Mouse (Mus musculus) myocyte (in vitro differentiated cells): ENCODE data around the gene Tmem30c. TPM values are rescaled to one million over a fixed set of nuclear protein-coding genes. Genes with fewer than 3 reads are reported as not detected.

Source experiments
- H3K27me3 ChIP-seq: one replicate; pipeline ENCODE4 v1.6.1; 2011; ENCODE audit not compliant: control insufficient read depth, insufficient read depth, insufficient read length
- H3K36me3 ChIP-seq: one replicate; pipeline ENCODE4 v1.6.1; 2011; ENCODE audit not compliant: control insufficient read depth, insufficient read depth
- H3K4me2 ChIP-seq: one replicate; pipeline ENCODE4 v1.6.1; 2011; ENCODE audit warnings: low read depth, control low read depth
- H3K4me3 ChIP-seq: one replicate; pipeline ENCODE4 v1.5.1; 2011; ENCODE audit warnings: mild to moderate bottlenecking, control low read depth, moderate library complexity
- H3K79me2 ChIP-seq: one replicate; pipeline ENCODE4 v1.6.1; 2011; ENCODE audit not compliant: control insufficient read depth, insufficient read depth
- H3ac ChIP-seq: one replicate; pipeline ENCODE4 v1.6.1; 2011; ENCODE audit not compliant: control insufficient read depth, insufficient read length
- CEBPB ChIP-seq: IDR thresholded peaks from 2 replicates; pipeline ENCODE4 v1.6.1; 2011; ENCODE audit warnings: mild to moderate bottlenecking, moderate library complexity; ENCODE audit not compliant: poor library complexity, insufficient read depth, severe bottlenecking
- E2F4 ChIP-seq: IDR thresholded peaks from one replicate; pipeline ENCODE4 v1.6.1; 2011; ENCODE audit warnings: mild to moderate bottlenecking, control low read depth, moderate library complexity; ENCODE audit not compliant: insufficient read depth
- MAX ChIP-seq: IDR thresholded peaks from one replicate; pipeline ENCODE4 v1.6.1; 2011; ENCODE audit warnings: low read depth, mild to moderate bottlenecking, control low read depth
- MYOD1 ChIP-seq, 3 experiments: IDR thresholded peaks; one replicate each; pipeline ENCODE4 v1.6.1; 2011; ENCODE audit warnings: control low read depth in 2 of 3, low read depth in 2 of 3, mild to moderate bottlenecking in 2 of 3, moderate library complexity in 1 of 3; ENCODE audit not compliant: insufficient read length in 2 of 3, control insufficient read depth in 1 of 3
- MYOG ChIP-seq, 3 experiments: IDR thresholded peaks; one replicate each; pipeline ENCODE4 v1.6.1; 2011; ENCODE audit warnings: control low read depth in 2 of 3, low read depth in 2 of 3, mild to moderate bottlenecking in 2 of 3; ENCODE audit not compliant: insufficient read length in 2 of 3, control insufficient read depth in 1 of 3, insufficient read depth in 1 of 3
- POLR2A ChIP-seq: IDR thresholded peaks from one replicate; pipeline ENCODE4 v1.6.1; 2011; ENCODE audit warnings: low read depth, mild to moderate bottlenecking, control low read depth, moderate library complexity; ENCODE audit not compliant: insufficient read length
- POLR2AphosphoS2 ChIP-seq: IDR thresholded peaks from one replicate; pipeline ENCODE4 v1.6.1; 2011; ENCODE audit warnings: low read depth, control low read depth; ENCODE audit not compliant: insufficient read length
- REST ChIP-seq: IDR thresholded peaks from one replicate; pipeline ENCODE4 v1.6.1; 2011; ENCODE audit warnings: mild to moderate bottlenecking, control low read depth, moderate library complexity; ENCODE audit not compliant: insufficient read depth, insufficient read length
- SRF ChIP-seq: IDR thresholded peaks from one replicate; pipeline ENCODE4 v1.6.1; 2011; ENCODE audit warnings: low read depth; ENCODE audit not compliant: control insufficient read depth, insufficient read length
- TCF12 ChIP-seq: IDR thresholded peaks from one replicate; pipeline ENCODE4 v1.6.1; 2011; ENCODE audit warnings: mild to moderate bottlenecking, control low read depth; ENCODE audit not compliant: poor library complexity, insufficient read depth, severe bottlenecking
- TCF3 ChIP-seq: IDR thresholded peaks from one replicate; pipeline ENCODE4 v1.6.1; 2011; ENCODE audit warnings: low read depth, control low read depth; ENCODE audit not compliant: insufficient read length
- USF1 ChIP-seq: IDR thresholded peaks from one replicate; pipeline ENCODE4 v1.6.1; 2011; ENCODE audit warnings: low read depth, mild to moderate bottlenecking, control low read depth, moderate library complexity
- polyA plus RNA-seq: library from polyadenylated mRNA; unstranded; fragments of >200 nt; fragmentation: generic; extraction: Trizol; gene quantifications from one replicate; pipeline ENCODE4 v1.2.1, GENCODE M21; 2012; ENCODE audit warnings: missing spikeins

Gene Tmem30c
- not detected for polyA plus RNA-seq

GRCm38 (mm10) chr16:57292765-57293164 is at the start of gene Tmem30c:
Gene Tmem30c, minus strand, starts transcription at chr16:57292865.
- Histone ChIP-seq H3K27me3 (no peaks in the 10 kb centered on the region), H3K36me3 (no peaks in the 10 kb centered on the region), H3ac (no peak within 1 kb of the TSS), H3K4me2 (no peak within 1 kb of the TSS), H3K79me2 (no peaks in the 10 kb centered on the region), H3K4me3 (no peak within 1 kb of the TSS)
- TF ChIP-seq MAX, result no peak

GRCm38 (mm10) chr16:57340613-57340898 is 47.9 kb upstream of the Tmem30c start:
- no peak overlapping the region for H3ac ChIP-seq
- no peaks in the 10 kb centered on the region for H3K36me3 ChIP-seq
- H3K79me2 ChIP-seq, result no peaks in the 10 kb centered on the region
- no peak overlapping the region for H3K4me2 ChIP-seq
- no peaks in the 10 kb centered on the region for H3K27me3 ChIP-seq
- H3K4me3 ChIP-seq, result no peak overlapping the region
- no peak for TF ChIP-seq MYOD1 (IDR thresholded peaks at IDR 0.05; ENCODE audit: control insufficient read depth in 1 of 3, insufficient read length in 2 of 3, low read depth in 2 of 3)
- no peak for TF ChIP-seq TCF12
- no peak for TF ChIP-seq CEBPB
- no peak for TF ChIP-seq MAX
- no peak for TF ChIP-seq USF1
- TF ChIP-seq E2F4, result no peak
- no peak for TF ChIP-seq POLR2AphosphoS2
- TF ChIP-seq REST, result no peak
- TF ChIP-seq TCF3, result no peak
- TF ChIP-seq POLR2A, result no peak
- no peak for TF ChIP-seq MYOG (IDR thresholded peaks at IDR 0.05; ENCODE audit: control insufficient read depth in 1 of 3, insufficient read depth in 1 of 3, insufficient read length in 2 of 3, low read depth in 2 of 3)
- no peak for TF ChIP-seq SRF

- no peak for TF ChIP-seq CEBPB
- TF ChIP-seq TCF3, result no peak
- TF ChIP-seq MYOG (IDR thresholded peaks at IDR 0.05; ENCODE audit: control insufficient read depth in 1 of 3, insufficient read depth in 1 of 3, insufficient read length in 2 of 3, low read depth in 2 of 3), result no peak
- no peak for TF ChIP-seq POLR2AphosphoS2
- TF ChIP-seq TCF12, result no peak
- no peak for TF ChIP-seq REST
- Histone ChIP-seq H3ac (no peak overlapping the region), H3K4me3 (no peak overlapping the region), H3K36me3 (no peaks in the 10 kb centered on the region), H3K4me2 (no peak overlapping the region), H3K79me2 (no peaks in the 10 kb centered on the region), H3K27me3 (no peaks in the 10 kb centered on the region)
Observed at GRCm38 (mm10) chr16:57339765-57340612, 47.3 kb upstream of the Tmem30c start.

- no peak overlapping the region for H3ac ChIP-seq
- H3K79me2 ChIP-seq, result no peaks in the 10 kb centered on the region
- no peaks in the 10 kb centered on the region for H3K36me3 ChIP-seq
- no peak overlapping the region for H3K4me3 ChIP-seq
- peak overlapping the region; percentile 21 for H3K4me2 ChIP-seq
- TF ChIP-seq POLR2A, result no peak
- TF ChIP-seq POLR2AphosphoS2, result no peak
- no peak for TF ChIP-seq REST
- TF ChIP-seq SRF, result no peak
- TF ChIP-seq MYOG (IDR thresholded peaks at IDR 0.05; ENCODE audit: control insufficient read depth in 1 of 3, insufficient read depth in 1 of 3, insufficient read length in 2 of 3, low read depth in 2 of 3), result no peak
- TF ChIP-seq USF1, result no peak
- TF ChIP-seq MAX, result no peak
- TF ChIP-seq TCF12, result no peak
- no peak for TF ChIP-seq TCF3
- TF ChIP-seq CEBPB, result no peak
- TF ChIP-seq MYOD1 (IDR thresholded peaks at IDR 0.05; ENCODE audit: control insufficient read depth in 1 of 3, insufficient read length in 2 of 3, low read depth in 2 of 3), result no peak
- no peak for TF ChIP-seq E2F4
- no peaks in the 10 kb centered on the region for H3K27me3 ChIP-seq
Observed at GRCm38 (mm10) chr16:57336770-57337423, 44.2 kb upstream of the Tmem30c start.

- H3K27me3 ChIP-seq, result no peaks in the 10 kb centered on the region
Observed at GRCm38 (mm10) chr16:57332301-57332700, 39.6 kb upstream of the Tmem30c start.

More at GRCm38 (mm10) chr16:57332301-57332700, 39.6 kb upstream of the Tmem30c start:
- no peak overlapping the region for H3K4me2 ChIP-seq
- H3K79me2 ChIP-seq, result no peaks in the 10 kb centered on the region
- no peak overlapping the region for H3K4me3 ChIP-seq
- no peak for TF ChIP-seq MYOD1 (IDR thresholded peaks at IDR 0.05; ENCODE audit: control insufficient read depth in 1 of 3, insufficient read length in 2 of 3, low read depth in 2 of 3)
- H3ac ChIP-seq, result no peak overlapping the region
- H3K36me3 ChIP-seq, result no peaks in the 10 kb centered on the region
